Mouse (Mus musculus) heart, postnatal 0 days (tissue): Measurements from ENCODE around the gene Pdlim5. TPM values are rescaled to one million over a fixed set of nuclear protein-coding genes. Genes with fewer than 3 reads are reported as not detected.
A peak's percentile ranks its signal among the peaks of the same experiment; 100 is the strongest.

Experiments
- ATAC-seq: fragments of 200-750 bp; cut with Nextera tagmentation; 2 replicates; pipeline ENCODE4 v1.8.0; 2017; ENCODE audit warnings: low read depth, moderate number of reproducible peaks, moderate library complexity; ENCODE audit not compliant: insufficient read depth
- DNase-seq: peaks from one replicate; pipeline ENCODE4 v3.0.0-alpha.2; 2016; ENCODE audit warnings: low spot score
- H3K27ac ChIP-seq: fragments of 300-500 bp; sonication (generic); 2 replicates; pipeline ENCODE4 v1.5.1; 2014; ENCODE audit warnings: low read depth, mild to moderate bottlenecking
- H3K27me3 ChIP-seq: fragments of 300-500 bp; sonication (generic); 2 replicates; pipeline ENCODE4 v1.6.1; 2014; ENCODE audit warnings: low read length, mixed read lengths; ENCODE audit not compliant: control insufficient read depth, insufficient read depth
- H3K36me3 ChIP-seq: fragments of 300-500 bp; sonication (generic); replicated peaks from 2 replicates; pipeline ENCODE4 v1.6.1; 2014; ENCODE audit warnings: low read length, mixed read lengths; ENCODE audit not compliant: control insufficient read depth, insufficient read depth
- H3K4me1 ChIP-seq: fragments of 300-500 bp; sonication (generic); 2 replicates; pipeline ENCODE4 v1.6.1; 2014; ENCODE audit warnings: antibody characterized with exemption; ENCODE audit not compliant: control insufficient read depth, insufficient read depth
- H3K4me2 ChIP-seq: fragments of 300-500 bp; sonication (generic); 2 replicates; pipeline ENCODE4 v1.6.1; 2014; ENCODE audit warnings: low read depth, mild to moderate bottlenecking, low read length, moderate library complexity
- H3K4me3 ChIP-seq: fragments of 300-500 bp; sonication (generic); 2 replicates; pipeline ENCODE4 v1.5.1; 2014; ENCODE audit warnings: low read depth, low read length
- H3K9ac ChIP-seq: fragments of 300-500 bp; sonication (generic); replicated peaks from 2 replicates; pipeline ENCODE4 v1.6.1; 2014; ENCODE audit warnings: low read depth, low read length, mixed read lengths
- H3K9me3 ChIP-seq: fragments of 300-500 bp; sonication (generic); replicated peaks from 2 replicates; pipeline ENCODE4 v1.6.1; 2016; ENCODE audit warnings: low read length; ENCODE audit not compliant: control insufficient read depth
- CTCF ChIP-seq: IDR thresholded peaks from 2 replicates; pipeline ENCODE4 v1.5.1; 2016; ENCODE audit warnings: antibody characterized with exemption, control low read depth, low read depth
- EP300 ChIP-seq: IDR thresholded peaks from 2 replicates; pipeline ENCODE4 v1.6.1; 2016; ENCODE audit warnings: antibody characterized with exemption, low read depth
- WGBS: fragments of 180-500 bp; shearing (Covaris S2); extraction: QIAGEN DNeasy Blood & Tissue Kit; methylation state at CpG from one replicate; pipeline ENCODE4 v1.1.7; 2014; 5-methylcytosine and 5-hydroxymethylcytosine counted together
- polyA plus RNA-seq: library from polyadenylated mRNA; unstranded; fragments of >200 nt; fragmentation: Nextera tagmentation; extraction: Ambion mirVana; gene quantifications from 2 replicates; pipeline ENCODE4 v1.2.1, GENCODE M21; 2015
- total RNA-seq: library from RNA; depleted of rRNA; stranded (reverse); fragments of >200 nt; gene quantifications from 2 replicates; pipeline ENCODE4 v1.2.3, GENCODE M21; 2014; ENCODE audit warnings: low replicate concordance

The Pdlim5 gene
- total and polyA plus RNA-seq, 2 experiments from 2014 or later: 367 to 512 TPM

DNA sequence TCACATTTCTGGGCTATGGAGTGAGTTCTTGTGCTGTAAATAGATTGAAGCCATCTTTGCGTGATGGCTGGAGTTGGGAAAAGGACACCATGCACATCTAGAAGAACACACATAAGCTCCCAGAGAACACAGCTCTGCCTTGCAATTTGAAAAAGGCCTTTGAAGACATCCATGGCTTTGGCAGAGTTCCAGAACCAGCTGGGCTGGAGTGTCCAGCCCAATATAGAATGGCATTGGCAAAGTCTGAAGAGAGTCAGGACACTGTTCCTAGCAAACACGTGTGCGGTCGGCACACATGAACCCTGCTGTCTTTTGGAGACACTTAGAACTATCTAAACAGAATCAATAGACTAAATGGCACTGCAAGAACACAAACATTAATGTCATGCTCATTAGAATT lies 26.7 kb upstream of the Pdlim5 start:
- Histone ChIP-seq H3K9ac (no peak overlapping the region), H3K9me3 (no peaks in the 10 kb centered on the region), H3K27ac (peak overlapping the region; percentile 84), H3K27me3 (no peaks in the 10 kb centered on the region), H3K4me1 (peaks cover 27% of the 10 kb centered on the region), H3K4me2 (no peak overlapping the region), H3K36me3 (no peaks in the 10 kb centered on the region), H3K4me3 (no peak overlapping the region)
- WGBS: 45% methylated on average over 4 of the region's 4 CpGs
- TF ChIP-seq EP300 (no peak), CTCF (no peak)
- DNase-seq: peak; percentile 64
- ATAC-seq: peak; percentile 73; the same call in 1 of the 2 replicates

DNA sequence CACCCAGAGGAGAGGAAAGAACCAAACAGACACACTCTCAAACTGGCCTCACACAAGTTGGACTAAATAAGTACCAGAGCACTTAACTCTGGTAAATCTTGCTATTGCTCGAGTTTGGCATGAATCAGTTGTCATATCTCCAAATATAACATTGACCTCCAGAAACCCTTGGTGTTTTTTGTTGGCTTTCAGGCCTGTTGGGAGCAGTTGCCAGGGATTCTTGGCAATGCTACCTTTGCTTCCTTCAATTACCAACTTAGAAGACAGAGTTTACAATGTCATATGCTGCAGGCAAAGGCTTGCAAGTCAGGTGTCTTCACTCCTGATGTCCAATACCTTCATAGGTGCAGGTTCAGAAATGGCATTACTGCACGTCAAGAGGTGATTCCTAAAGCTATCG lies 26.0 kb upstream of the Pdlim5 start:
- DNase-seq: no peak
- WGBS: 70% methylated on average over 3 of the region's 3 CpGs

DNA sequence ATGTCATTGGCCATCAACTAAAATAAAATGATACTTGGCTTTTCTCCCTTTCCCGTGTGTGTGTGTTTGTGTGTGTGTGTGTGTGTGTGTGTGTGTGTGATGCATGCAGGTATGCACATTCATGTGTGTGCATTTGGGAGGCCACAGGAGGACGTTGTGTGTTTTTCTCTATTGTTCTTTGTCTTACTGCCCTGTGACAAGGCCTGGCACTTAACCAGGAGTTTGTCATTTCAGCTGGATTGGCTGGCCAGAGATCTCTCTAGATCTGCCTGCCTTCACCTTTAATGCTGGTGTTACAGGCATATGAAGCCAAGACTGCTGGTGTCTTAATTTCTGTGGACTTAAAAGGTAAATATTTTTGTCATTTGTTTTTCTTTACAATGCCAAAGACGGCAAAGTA lies 22.5 kb upstream of the Pdlim5 start:
- Histone ChIP-seq H3K4me2 (no peak overlapping the region), H3K4me3 (no peak overlapping the region), H3K27me3 (no peaks in the 10 kb centered on the region), H3K36me3 (no peaks in the 10 kb centered on the region), H3K27ac (no peak overlapping the region), H3K4me1 (peaks cover 29% of the 10 kb centered on the region), H3K9ac (no peak overlapping the region), H3K9me3 (no peaks in the 10 kb centered on the region)
- DNase-seq (no peak), ATAC-seq (no peak)
- no peak for TF ChIP-seq CTCF
- TF ChIP-seq EP300: no peak
- 59% methylated on average over 3 of the region's 3 CpGs for WGBS

More for the DNA sequence above, 26.0 kb upstream of the Pdlim5 start:
- Histone ChIP-seq H3K4me1 (peaks cover 21% of the 10 kb centered on the region), H3K36me3 (no peaks in the 10 kb centered on the region), H3K4me2 (no peak overlapping the region), H3K27ac (peak overlapping the region; percentile 84), H3K27me3 (no peaks in the 10 kb centered on the region), H3K9ac (no peak overlapping the region), H3K9me3 (no peaks in the 10 kb centered on the region), H3K4me3 (no peak overlapping the region)
- no peak for ATAC-seq
- no peak for TF ChIP-seq EP300
- no peak for TF ChIP-seq CTCF

DNA sequence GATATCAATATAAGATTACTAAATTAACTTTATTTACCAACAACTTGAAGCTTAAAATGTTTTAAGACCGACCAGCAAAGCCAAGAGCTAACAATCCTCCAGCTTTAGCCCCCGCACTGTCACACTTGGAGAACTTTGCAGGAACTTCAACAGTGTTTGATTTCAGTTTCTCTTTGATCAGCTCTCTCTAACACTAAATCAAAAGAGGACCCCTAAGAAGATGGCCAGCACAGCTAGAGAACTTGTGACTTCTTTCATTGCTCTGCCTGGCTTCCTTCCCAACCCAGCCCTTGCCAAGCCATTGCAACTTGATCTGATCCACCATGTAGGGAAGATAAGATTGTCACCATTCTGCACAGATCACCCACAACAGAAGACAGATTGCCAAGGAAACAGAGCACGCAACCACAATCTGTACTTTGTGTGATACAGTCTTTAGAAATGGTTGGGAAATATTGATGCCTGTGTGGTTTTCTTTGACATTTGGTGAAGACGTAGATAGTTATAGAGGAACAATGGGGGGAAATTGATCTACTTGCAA lies 17.9 kb upstream of the Pdlim5 start:
- ATAC-seq (no peak), DNase-seq (no peak)
- Histone ChIP-seq H3K27me3 (no peaks in the 10 kb centered on the region), H3K4me2 (no peak overlapping the region), H3K9ac (no peak overlapping the region), H3K36me3 (no peaks in the 10 kb centered on the region), H3K27ac (no peak overlapping the region), H3K4me3 (no peak overlapping the region), H3K4me1 (0 out of 2 replicates have a peak, but pooled peaks cover 9% of the 10 kb centered on the region), H3K9me3 (no peaks in the 10 kb centered on the region)
- 76% methylated on average over 4 of the region's 4 CpGs for WGBS
- TF ChIP-seq EP300: no peak
- TF ChIP-seq CTCF: no peak

DNA sequence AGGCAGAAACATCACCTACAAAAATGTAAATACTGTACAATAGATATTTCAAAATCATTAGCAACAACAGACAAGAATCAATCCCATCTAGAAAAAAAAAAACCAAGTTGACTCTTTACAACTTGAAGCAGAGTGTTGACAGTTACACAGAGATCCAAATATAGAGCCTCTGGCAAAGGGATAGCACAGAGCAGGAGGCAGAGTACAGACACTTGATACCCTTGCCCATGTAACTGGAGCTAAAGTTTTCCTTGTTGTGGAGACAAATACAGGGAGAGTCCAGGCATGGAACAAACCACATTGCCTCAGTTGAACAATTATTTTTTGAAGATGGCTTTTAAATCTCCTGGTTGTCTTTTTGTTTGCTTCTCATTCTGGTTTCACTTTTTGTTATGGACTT lies 15.4 kb upstream of the Pdlim5 start:
- H3K4me2 ChIP-seq: no peak overlapping the region
- H3K27ac ChIP-seq: peak overlapping the region; percentile 50; the same call in 1 of the 2 replicates
- ATAC-seq (peak; percentile 92), DNase-seq (peak; percentile 82)
- H3K9me3 ChIP-seq: no peaks in the 10 kb centered on the region
- no peak overlapping the region for H3K4me3 ChIP-seq
- TF ChIP-seq CTCF (no peak), EP300 (no peak)
- H3K4me1 ChIP-seq: 0 out of 2 replicates have a peak, but pooled peaks cover 9% of the 10 kb centered on the region
- H3K36me3 ChIP-seq: no peaks in the 10 kb centered on the region
- H3K27me3 ChIP-seq: no peaks in the 10 kb centered on the region
- no peak overlapping the region for H3K9ac ChIP-seq
